Mouse (Mus musculus) kidney, postnatal 0 days (tissue): Measurements from ENCODE around the gene P4ha2. TPM values are rescaled to one million over a fixed set of nuclear protein-coding genes. Genes with fewer than 3 reads are reported as not detected.

Source experiments
- ATAC-seq: fragments of 200-750 bp; cut with Nextera tagmentation; replicated peaks from 2 replicates; pipeline ENCODE4 v1.8.0; 2017; ENCODE audit warnings: low read depth, moderate number of reproducible peaks, moderate TSS enrichment, moderate library complexity; ENCODE audit not compliant: low FRiP score
- DNase-seq: peaks from one replicate; pipeline ENCODE4 v3.0.0-alpha.2; 2016; ENCODE audit warnings: low spot score
- H3K27ac ChIP-seq: fragments of 300-500 bp; sonication (generic); 2 replicates; pipeline ENCODE4 v1.5.1; 2014; ENCODE audit warnings: mild to moderate bottlenecking
- H3K27me3 ChIP-seq: fragments of 300-500 bp; sonication (generic); 2 replicates; pipeline ENCODE4 v1.6.1; 2014; ENCODE audit warnings: low read length, mixed read lengths; ENCODE audit not compliant: insufficient read depth
- H3K36me3 ChIP-seq: fragments of 300-500 bp; sonication (generic); 2 replicates; pipeline ENCODE4 v1.6.1; 2014; ENCODE audit warnings: low read length, mixed read lengths; ENCODE audit not compliant: insufficient read depth
- H3K4me1 ChIP-seq: fragments of 300-500 bp; sonication (generic); replicated peaks from 2 replicates; pipeline ENCODE4 v1.6.1; 2014; ENCODE audit warnings: antibody characterized with exemption, low read length, mixed read lengths; ENCODE audit not compliant: insufficient read depth
- H3K4me2 ChIP-seq: fragments of 300-500 bp; sonication (generic); 2 replicates; pipeline ENCODE4 v1.6.1; 2014; ENCODE audit warnings: mild to moderate bottlenecking, low read length, moderate library complexity, mixed read lengths
- H3K4me3 ChIP-seq: fragments of 300-500 bp; sonication (generic); replicated peaks from 2 replicates; pipeline ENCODE4 v1.5.1; 2014; ENCODE audit warnings: low read depth, low read length
- H3K9ac ChIP-seq: fragments of 300-500 bp; sonication (generic); 2 replicates; pipeline ENCODE4 v1.6.1; 2014; ENCODE audit warnings: low read depth, low read length
- H3K9me3 ChIP-seq: fragments of 300-500 bp; sonication (generic); replicated peaks from 2 replicates; pipeline ENCODE4 v1.6.1; 2016; ENCODE audit warnings: low read length, inconsistent platforms, mixed read lengths
- CTCF ChIP-seq: IDR thresholded peaks from 2 replicates; pipeline ENCODE4 v1.5.1; 2016; ENCODE audit warnings: antibody characterized with exemption, low read depth, mild to moderate bottlenecking, moderate library complexity
- WGBS: fragments of 180-500 bp; shearing (Covaris S2); extraction: QIAGEN DNeasy Blood & Tissue Kit; methylation state at CpG from one replicate; pipeline ENCODE4 v1.1.7; 2014; 5-methylcytosine and 5-hydroxymethylcytosine counted together
- polyA plus RNA-seq: library from polyadenylated mRNA; unstranded; fragments of >200 nt; fragmentation: Nextera tagmentation; extraction: Ambion mirVana; gene quantifications from 2 replicates; pipeline ENCODE4 v1.2.1, GENCODE M21; 2015

Gene P4ha2
- polyA plus RNA-seq, 1 experiment from 2014 or later, result 11.2 TPM

DNA sequence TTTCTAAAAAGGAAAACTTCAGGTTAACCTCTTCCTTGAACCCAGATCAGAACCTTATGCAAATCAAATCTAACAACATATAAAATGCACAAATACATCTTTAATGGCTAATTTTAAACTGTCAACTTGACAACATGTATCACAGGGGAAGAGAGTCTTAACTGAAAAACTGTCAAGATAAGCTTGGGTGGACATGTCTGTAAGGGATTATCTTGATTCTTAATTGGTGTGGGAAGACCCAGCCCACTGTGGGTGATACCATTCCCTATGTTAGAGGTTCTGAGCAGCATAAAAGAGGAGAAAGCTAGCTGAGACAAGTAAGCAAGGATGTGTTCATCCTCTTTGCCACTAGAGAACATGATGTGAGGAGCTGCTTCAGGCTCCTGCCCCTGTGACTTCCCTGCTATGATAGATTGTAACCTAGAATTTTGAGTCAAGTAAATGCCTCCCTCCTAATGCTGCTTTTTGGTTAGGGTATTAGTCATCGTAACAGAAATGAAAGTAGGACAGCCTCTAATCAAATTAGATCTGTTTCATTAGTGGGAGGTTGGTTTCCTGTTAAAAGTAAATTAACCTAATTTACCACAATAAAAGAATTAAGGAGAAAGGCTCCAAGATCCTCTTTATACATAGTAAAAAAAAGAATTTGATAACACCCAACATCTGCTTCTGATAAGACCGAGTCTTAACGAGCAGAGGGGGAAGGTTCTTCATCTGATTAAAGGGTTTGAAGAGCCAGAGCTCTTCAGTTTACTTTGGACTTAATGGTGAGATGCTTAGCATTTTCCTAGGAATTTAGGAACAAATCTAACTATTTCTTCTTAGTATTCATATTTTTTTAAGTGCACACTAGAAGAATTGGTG is 69.8 kb downstream of the P4ha2 start:
- no peak for DNase-seq
- Histone ChIP-seq H3K36me3 (no peaks in the 10 kb centered on the region), H3K4me1 (no peaks in the 10 kb centered on the region), H3K27me3 (no peaks in the 10 kb centered on the region), H3K9me3 (no peaks in the 10 kb centered on the region), H3K27ac (no peak overlapping the region), H3K4me3 (no peak overlapping the region), H3K9ac (no peak overlapping the region), H3K4me2 (no peak overlapping the region)
- WGBS, result 79% methylated on average over 3 of the region's 3 CpGs
- ATAC-seq, result no peak
- TF ChIP-seq CTCF, result no peak

DNA sequence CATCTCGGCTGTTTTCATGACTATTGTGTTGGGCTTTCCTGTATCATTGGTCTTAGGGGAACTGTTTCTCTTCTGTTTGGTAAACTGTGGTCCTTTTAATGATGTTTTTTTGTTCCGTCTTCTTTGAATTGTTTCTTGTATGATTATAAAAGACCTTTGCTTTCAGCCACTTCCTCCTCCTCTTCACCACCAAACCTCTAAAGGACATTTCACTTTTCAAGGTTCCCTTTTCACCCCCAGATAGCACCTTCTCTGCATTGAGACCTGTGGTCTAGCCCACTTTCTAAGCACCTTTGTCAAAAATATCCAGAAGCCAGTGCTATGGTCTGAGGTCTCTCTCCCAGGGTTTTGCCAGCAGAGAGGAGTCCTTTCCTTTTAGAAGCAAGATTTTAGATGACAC is 71.3 kb downstream of the P4ha2 start:
- H3K4me2 ChIP-seq, result no peak overlapping the region
- no peak overlapping the region for H3K27ac ChIP-seq
- TF ChIP-seq CTCF, result no peak
- H3K9ac ChIP-seq, result no peak overlapping the region
- no peak overlapping the region for H3K4me3 ChIP-seq
- ATAC-seq, result no peak
- H3K9me3 ChIP-seq, result no peaks in the 10 kb centered on the region
- no peaks in the 10 kb centered on the region for H3K27me3 ChIP-seq
- 75% methylated on average over 2 of the region's 2 CpGs for WGBS
- H3K4me1 ChIP-seq, result no peaks in the 10 kb centered on the region
- no peaks in the 10 kb centered on the region for H3K36me3 ChIP-seq
- no peak for DNase-seq

DNA sequence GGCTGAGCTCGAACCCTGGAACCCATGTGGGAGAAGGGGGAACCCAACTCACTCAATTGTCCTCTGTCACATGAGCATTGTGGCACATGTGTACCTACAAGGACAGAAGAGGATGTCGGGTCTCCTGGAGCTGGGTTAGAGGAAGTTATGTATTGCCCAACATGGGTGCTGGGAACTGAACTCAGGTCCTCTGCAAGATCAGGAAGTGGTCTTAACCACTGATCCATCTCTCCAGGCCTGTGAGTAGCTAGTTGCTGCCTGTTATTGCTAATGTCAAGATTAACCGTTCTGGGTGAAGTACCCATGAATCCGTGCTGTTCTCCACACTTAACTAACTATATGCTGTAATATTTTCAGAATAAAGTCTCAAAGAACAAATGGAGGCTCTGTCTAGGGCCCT is 74.3 kb downstream of the P4ha2 start:
- DNase-seq (no peak), ATAC-seq (no peak)
- H3K4me1 ChIP-seq, result no peaks in the 10 kb centered on the region
- H3K36me3 ChIP-seq, result no peaks in the 10 kb centered on the region
- H3K4me2 ChIP-seq, result no peak overlapping the region
- no peak for TF ChIP-seq CTCF
- 94% methylated on average over 4 of the region's 4 CpGs for WGBS
- no peak overlapping the region for H3K4me3 ChIP-seq
- H3K9me3 ChIP-seq, result no peaks in the 10 kb centered on the region
- H3K27me3 ChIP-seq, result no peaks in the 10 kb centered on the region
- no peak overlapping the region for H3K27ac ChIP-seq
- no peak overlapping the region for H3K9ac ChIP-seq

DNA sequence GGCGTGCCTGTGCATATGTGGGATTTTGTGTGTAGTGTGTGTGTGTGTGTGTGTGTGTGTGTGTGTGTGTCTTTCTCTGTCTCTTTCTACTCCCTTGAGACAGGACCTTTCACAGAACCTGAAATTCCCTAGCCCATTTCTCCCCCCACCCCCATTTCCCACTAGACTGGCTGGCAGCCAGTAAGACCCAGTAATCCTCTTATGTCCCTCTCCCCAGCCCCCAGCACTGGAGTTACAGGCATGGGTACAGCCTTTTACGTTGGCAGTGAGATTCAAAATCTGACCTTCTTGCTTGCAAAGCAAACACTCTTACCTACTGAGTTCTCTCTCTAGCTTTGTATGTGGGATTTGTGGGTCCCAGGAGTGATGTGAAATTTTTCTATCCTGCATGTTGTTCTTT is 75.0 kb downstream of the P4ha2 start:
- H3K9ac ChIP-seq, result no peak overlapping the region
- H3K27ac ChIP-seq, result no peak overlapping the region
- no peak for ATAC-seq
- TF ChIP-seq CTCF, result no peak
- 76% methylated on average over 2 of the region's 2 CpGs for WGBS
- H3K9me3 ChIP-seq, result no peaks in the 10 kb centered on the region
- no peaks in the 10 kb centered on the region for H3K36me3 ChIP-seq
- H3K4me1 ChIP-seq, result no peaks in the 10 kb centered on the region
- no peaks in the 10 kb centered on the region for H3K27me3 ChIP-seq
- no peak overlapping the region for H3K4me2 ChIP-seq
- no peak overlapping the region for H3K4me3 ChIP-seq
- no peak for DNase-seq

Other genes starting within 250 kb of the P4ha2 start
- 2.0 and 2.3 TPM in 2 replicates for gene Gm12216, start 240.8 kb upstream of the P4ha2 start, polyA plus RNA-seq
- 32.0 and 36.4 TPM in 2 replicates for gene Slc22a5, start 208.4 kb upstream of the P4ha2 start, polyA plus RNA-seq
- 5.6 and 6.0 TPM in 2 replicates for gene Slc22a21, start 119.8 kb upstream of the P4ha2 start, polyA plus RNA-seq
- 3.6 TPM in 2 replicates for gene Slc22a4, start 72.0 kb upstream of the P4ha2 start, polyA plus RNA-seq
- 47.5 and 52.9 TPM in 2 replicates for gene Pdlim4, start 31.1 kb upstream of the P4ha2 start, polyA plus RNA-seq
- gene Csf2, start 149.6 kb downstream of the P4ha2 start, polyA plus RNA-seq, result not detected in 2 replicates
- gene Il3, start 167.2 kb downstream of the P4ha2 start, polyA plus RNA-seq, result not detected in 2 replicates
- gene Acsl6, start 203.7 kb downstream of the P4ha2 start, polyA plus RNA-seq, result 0.64 and 0.75 TPM in 2 replicates